Mouse (Mus musculus): Measurements from ENCODE around the gene Cyba.

DNA sequence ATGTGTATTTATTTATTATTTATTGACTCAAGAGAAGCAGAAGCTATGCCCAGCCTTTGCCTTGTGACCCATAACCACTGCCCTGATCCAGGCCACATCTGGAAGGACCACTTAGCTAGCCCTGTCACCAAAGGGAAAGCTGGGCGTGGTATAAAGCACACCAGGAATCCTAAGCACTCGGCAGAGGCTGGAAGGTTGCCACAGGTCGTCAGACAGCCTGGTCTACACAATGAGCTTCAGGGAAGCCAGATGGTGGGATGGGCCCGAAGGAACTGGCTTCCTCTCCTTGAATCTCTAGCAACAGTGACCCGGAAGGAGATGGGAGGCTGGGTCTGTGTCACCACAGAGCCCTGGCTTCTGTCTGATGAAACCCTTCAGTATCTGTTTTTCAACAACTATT lies 9.1 kb downstream of the Cyba start:
- no peak for TF ChIP-seq CTCF (IDR thresholded peaks at IDR 0.05; ENCODE audit: low read depth, low read length)
- TF ChIP-seq POLR2A (IDR thresholded peaks at IDR 0.05; ENCODE audit: extremely low read depth, insufficient read depth, low read length) = no peak
